Mouse (Mus musculus) urinary bladder, postnatal 4 days (tissue): Measurements from ENCODE around the gene Allc.

ENCODE experiments used
- DNase-seq, 2 experiments: peaks; one replicate each; pipeline ENCODE4 v3.0.0; 2021 to 2022; ENCODE audit warnings: low spot score in 2 of 2

The Allc gene

DNA sequence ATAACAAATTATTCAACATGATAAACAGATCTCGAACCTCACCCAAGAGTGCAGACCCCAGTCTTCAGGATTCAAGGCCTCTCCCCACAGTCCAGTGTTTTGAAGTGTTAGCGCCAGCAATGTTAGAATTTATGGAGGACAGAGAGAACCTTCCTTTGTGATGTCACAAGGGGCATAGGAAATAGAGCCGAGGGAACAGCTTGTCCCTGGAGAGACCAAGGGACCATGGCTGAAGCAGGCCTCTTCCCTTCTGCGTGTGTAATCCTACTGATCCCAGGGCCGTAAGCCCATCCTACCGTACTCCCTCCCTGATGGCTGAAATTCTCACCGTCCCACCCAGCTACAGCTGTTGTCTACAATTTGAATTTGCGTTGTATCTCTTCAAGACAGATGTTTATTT is at the start of gene Allc:
TSS of gene Allc (minus strand) at position 101 of the 400 bp plus-strand sequence.
- no peak for DNase-seq

DNA sequence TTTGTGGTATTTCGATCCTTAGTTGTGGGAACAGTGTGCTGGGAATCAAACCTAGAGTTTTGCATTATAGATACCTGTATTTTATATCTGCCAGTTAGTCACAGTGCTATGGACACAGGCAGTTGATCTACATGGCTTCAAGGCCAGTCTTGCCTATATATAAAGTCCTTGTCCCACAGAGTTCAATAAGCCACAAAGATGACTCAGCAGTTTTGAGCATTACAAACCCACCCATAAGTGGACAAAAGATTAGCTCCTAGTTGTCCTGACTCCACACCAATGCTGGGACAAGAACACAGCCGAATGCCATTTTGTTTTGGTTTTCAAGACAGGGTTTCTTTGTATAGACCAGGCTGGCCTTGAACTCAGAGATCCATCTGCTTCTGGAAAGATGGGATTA is 46.1 kb upstream of the Allc start:
- DNase-seq = no peak

DNA sequence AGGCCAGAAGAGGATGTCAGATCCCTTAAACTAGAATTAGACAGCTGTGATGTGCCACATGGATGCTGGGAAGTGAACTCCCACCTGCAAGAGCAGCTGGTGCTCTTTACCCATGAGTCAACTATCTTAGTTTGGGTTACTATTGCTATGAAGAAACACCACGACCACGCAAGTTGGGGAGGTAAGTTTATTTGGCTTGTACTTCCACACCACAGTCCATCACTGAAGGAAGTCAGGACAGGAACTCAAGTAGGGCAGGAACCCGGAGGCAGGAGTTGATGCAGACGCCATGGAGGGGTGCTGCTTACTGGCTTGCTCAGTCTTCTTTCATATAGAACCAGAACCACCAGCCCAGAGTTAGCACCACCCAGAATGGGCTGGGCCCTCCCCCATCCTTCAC is 44.8 kb upstream of the Allc start:
- DNase-seq = no peak

DNA sequence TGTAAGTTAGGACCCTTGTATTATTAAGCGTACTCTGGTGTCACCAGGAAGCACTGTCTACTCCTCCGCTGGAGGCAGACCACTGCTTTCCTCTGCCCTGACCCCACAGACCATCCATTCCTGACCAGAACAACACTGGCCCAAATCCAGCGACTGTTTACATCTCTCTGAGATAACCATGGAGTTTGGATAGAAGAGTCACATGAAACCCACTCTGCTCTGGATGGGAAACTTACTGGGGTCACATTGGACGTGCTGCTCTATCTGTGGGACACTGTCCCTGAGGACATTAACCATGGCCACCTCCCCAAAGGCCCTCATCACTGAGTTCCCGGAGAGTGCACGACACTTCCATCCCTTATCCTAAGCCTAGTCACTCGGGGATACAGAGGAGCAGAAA is 43.1 kb upstream of the Allc start:
- DNase-seq = no peak

DNA sequence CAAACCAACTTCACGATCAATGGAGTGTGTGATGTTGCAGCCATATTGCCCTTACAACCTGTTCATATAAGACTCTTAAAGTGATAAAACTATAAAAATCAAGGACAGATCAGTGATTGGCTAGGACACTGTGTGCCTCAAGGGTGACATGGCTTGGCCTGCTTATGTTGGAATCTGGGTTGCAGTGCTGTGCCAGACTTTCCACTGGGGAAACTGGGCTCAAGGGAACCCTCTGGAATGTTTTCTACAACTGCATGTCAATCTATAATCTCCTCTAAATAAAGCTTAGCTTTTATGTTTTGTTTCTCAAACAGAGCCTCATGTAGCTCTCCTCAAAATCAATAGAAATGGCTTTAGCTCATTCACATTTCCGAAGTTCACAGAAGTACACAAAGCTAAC is 41.9 kb upstream of the Allc start:
- DNase-seq = no peak

DNA sequence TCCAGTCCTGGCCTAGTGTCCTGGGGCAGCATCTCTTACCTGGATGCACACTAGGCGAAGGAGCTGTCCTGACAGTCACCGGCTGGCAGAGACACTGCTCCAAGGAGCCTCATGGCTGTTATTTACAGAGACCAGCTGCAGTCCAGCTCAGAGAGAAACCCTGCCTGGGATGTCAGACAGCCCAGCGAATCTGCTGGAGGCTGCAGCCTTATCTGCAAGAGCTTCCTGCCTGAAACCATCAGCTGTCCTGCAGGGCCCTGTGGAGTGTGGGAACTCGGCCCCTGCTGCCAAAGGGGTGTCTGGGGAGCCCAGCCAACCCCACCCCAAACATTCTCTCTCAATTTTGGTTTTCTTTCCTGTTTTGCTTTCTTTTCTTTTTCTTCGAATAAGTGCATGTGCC is 40.9 kb upstream of the Allc start, which contains the start of gene Colec11:
TSS of gene Colec11 (minus strand) at position 183 of the 400 bp plus-strand sequence.
- peak in 1 of 2 experiments; percentile 43 for DNase-seq

DNA sequence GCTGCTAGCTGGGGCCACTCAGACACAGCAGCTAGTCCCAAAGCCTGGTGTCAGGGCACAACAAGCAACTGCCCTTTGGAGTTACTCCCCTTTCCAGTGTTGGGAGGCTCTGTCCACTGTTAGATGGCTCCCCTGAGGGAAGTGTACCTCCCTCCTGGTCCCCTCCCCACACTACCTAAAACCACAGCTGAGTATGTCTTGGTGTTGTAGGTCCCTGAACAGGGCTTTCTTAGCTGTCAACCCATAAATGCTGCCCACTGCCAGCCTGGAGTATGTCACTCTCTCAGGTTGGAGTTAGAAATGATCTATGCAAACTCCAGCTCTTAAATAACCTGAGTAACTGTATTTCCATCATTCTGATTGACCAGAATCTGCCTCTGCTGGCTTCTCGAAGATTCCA is 40.3 kb upstream of the Allc start:
- DNase-seq = no peak

DNA sequence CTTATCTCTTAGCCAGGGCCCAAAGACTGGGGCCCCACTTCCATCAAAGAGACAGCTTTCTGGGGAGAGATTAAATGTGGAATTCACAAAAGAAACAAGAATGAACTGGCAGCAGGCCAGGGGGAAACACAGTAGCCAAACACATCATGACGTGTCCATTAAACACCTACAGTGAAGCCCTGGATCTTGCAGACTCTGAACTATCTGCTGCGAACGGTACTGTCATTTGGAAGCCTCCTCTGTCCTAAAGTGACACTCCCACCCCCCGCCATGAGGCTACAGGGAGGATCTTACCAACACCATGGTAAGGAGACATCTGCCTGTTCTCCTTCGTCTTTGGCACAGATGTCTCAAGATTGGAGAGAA is 39.8 kb upstream of the Allc start:
- DNase-seq = no peak

DNA sequence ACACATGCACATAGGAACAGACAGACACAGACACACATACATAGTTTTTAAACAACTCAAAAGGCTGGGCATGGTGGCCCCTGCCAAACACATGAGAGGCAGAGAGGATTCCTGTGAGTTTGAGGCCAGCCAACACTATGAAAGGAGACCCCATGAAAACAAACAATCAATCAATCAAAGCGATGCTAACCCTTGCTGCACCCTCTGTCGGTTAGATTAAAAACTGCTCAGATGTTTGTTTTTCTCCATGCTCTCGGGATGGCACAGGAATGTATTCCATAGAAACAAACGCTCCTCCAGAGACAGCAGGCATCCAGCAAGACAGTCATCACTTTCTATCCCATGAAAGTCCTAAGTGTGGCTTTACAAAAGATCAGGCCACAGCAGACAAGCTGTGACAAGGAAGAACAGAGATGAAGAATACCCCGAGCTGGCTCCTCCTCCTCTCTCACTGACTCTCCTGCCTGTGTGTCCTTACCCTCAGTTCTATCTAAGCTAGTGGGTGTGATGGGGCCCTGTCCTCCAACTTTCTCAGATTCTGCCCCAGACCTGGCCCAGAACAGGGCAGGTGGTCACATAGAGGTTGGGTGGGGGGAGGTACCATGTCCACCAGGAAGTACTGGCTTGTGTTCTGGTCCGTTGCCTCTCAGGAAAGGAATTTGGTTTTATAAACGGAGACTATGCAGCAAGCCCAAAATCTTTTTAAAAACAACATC is 39.3 kb upstream of the Allc start:
- no peak for DNase-seq

DNA sequence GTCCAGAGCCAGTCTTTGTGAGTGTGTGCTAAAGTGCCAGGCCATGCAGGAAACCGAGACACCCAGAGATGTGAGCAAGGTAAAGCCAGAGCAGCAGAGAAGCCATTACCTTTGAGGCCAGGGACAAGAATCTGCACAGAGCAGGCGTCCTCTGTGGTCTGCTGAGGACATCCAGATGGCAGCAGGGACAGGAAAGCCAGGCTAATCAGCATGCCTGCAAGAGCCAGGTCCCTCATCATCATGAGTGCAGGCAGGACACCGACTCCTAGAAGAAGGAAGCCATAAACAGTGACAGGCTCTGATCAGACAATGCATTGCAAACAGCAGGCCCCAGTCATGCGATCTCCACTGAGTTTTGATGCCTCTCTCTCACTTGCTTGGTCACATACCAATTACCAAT is 35.0 kb upstream of the Allc start:
- DNase-seq = no peak

DNA sequence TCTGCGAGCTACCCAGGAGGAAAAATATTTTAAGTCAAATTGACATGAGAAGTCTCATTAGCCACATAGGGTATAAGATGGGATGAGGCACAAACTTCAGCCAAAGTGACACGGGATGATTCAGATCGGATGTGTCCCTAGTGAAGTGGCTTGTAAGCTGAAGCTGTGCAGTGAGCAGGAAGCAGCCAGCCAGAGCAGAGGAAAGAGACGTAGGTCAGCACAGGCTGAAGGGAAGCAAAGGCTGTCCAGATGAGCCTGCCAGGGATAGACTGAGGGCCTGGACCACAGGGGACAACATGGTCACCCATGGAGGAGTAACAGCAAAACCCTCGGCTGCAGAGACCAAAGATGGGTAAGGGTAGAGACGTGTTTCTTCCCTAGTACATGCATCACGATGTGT is 32.1 kb upstream of the Allc start:
- DNase-seq = no peak

DNA sequence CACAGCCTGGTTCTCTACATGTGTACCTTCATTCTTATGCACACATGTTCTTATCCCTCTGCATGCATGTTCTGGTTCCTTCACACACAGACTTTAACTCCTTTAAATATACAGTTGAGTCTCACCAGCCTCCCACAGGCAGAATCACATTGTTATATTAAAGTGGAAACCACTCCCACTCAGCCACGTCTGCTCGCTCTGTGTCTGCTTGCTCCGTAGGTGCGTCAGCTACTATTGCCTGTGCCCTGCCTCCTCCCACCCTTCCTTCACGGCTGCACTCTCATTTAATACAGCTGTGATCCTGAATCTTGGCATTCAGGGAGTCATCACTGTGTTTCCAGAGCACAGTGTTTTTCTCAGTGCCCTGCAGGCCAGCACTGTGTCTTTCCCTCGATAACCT is 30.1 kb upstream of the Allc start:
- DNase-seq = no peak

DNA sequence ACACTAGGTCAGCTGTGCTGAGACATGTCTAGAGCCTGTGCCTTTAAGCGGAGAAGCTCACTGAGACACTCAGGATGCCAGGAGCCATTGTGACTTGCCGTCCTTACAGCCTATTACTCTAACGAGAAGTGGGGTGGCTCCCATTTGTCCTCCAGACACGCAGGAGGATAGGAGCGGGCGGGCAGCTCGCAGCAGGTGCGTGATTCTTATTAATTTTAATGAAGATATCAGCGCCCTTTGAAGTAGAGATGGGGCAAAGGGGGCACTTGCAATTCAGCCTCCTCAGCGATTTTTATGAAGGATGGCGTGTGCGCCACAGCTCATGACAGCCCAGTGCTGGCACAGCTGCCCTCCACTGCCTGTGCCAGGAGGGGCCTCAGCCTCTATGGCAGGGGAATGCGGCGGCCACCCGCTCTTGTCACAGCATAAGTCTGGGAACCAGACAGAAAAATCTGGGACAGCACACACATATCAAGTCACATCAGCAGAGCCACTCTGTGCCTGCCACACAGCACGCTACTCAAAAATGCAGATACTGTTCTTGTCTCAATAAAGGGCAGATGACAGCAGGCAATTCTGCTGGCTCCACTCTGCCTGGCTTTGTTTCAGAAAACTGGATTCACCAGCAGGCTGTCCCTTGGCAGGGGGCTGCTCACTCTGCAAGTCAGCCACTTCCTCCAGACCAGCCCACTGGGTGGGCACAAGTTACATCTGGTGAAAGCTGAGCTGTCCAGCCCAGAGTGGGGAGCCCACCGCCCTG is 25.4 kb upstream of the Allc start:
- no peak for DNase-seq

DNA sequence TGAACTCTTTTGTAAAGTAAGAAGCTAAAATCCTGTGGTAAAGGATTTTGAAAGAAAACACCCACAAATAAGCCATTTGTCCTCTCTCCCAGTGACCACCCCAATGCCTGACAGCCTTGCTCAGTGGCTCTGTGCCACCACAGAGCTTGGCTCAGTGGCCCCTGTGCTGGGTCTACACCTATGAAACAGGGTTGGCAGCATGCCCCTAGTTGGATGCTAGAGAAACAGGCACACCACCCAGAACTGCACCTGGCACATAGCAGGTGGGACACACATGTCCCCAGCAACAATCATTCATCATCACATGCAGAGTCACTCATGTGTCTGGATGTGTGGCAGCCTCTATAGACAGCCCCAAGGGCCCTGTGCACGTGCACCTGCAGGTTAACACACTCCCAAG is 21.2 kb upstream of the Allc start:
- no peak for DNase-seq

DNA sequence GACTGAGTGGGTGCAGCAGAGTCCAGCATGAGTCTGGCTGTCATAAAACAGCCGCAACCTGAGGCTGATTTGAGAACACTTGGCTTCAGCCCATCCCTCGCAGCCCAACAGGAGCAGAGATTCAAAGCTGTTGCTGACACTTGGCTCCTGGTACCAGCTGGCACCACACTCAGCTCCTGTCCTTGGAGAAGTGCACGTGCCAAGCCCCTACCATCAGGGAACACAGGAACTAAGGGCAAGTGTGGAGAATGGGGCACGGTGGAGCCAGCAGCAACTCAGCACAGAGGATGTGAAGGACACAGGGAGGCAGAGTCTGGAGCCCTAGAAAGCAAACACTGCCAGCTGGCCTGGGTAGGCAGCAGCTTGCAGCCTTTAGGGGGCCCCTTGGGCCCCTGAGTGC is 19.9 kb upstream of the Allc start:
- no peak for DNase-seq

DNA sequence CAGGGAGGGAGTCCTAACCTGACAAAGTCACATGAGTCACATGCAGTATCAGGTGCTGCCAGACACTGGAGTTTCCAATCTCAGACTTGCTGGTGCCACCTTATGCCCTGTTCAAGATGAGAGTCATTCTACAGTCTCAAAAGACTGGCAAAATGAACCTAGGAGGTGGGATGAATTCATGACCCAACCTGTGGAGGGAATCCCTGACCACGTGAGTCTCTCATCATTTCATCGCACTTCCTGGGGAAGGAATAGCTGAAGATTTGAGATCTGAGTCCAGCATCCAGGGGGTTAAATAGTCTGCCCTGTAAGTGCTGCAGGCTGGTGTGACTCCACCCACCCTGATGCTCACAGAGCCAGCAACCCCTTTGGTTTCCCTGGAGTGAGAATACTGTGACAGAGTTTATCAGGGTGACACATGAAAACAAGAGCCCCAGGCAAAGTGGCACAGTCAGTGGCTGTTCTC is 16.2 kb upstream of the Allc start:
- DNase-seq = no peak

DNA sequence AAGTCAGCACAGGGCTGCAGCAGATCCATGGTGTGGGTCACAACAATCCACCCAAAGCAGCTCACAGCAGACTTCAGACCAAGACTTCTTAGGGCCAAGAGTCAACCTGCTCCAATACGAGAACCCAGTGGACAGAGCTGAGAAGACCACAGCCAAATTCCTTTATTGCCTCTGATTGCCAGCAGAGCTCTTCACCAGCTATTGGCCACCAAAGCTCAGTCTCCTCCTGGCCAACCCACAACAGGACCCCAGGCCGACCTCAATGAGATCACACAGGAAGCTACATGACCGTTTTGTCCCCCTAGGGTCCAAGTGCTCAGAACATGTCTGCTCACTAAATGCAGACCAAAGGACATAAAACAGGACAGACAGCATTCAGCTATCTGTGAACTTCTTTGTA is 15.8 kb upstream of the Allc start:
- DNase-seq = no peak

DNA sequence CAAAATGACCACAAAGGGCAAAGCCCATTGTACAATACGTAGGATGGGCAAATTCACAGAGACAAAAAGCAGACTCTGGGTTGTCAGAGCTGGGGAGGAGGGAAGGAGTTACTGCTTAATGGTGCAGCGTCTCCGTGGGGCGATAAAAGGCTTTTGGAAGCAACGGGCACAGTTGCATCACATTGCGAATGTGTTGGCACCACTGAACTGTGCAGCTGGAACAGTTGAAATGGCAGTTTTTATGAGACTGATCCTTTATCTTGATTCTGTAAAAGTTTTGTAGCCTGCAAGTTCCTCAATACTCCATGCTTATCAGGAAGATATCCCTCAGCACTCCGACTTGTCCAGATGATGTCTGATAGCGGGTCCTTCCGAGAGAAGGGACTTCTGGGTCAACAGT is 15.4 kb upstream of the Allc start:
- DNase-seq = no peak

DNA sequence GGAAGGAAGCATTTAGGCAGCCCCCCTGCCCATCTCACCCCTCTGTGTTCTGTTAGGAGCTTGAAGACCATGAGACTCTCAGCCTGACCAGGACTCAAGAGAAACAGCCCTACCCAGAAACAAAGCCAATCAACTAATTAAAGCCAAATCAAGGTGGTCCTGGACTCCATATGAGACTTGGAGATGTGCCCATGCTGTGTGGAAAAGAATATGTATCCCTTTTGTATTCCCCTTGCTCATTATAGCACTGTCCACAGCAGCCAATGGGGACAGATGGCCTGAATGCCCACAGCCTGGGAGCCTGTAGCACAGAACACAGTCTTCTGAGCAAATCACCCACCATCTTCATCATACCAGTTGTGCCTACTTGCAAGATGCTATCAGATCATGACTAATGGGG is 14.5 kb upstream of the Allc start:
- no peak for DNase-seq

DNA sequence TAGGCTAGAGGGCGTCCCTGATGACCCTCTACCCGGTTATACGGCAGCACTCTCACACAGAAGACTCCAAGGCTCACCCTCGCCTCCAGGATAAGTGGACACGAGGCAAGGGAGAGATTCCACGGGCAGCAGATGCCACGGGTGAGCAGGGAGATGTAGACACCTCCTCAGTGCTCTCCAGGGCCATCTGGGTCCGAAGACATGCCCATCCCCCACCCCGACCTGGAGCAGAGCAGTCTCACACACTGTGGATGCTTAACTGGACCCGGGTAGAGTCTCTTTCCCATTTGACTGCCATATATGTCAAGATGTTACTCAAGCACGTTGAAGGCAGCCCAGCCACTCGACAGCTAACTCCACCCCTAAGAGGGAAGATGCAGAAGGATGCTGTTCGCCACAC is 8.1 kb upstream of the Allc start:
- no peak for DNase-seq

DNA sequence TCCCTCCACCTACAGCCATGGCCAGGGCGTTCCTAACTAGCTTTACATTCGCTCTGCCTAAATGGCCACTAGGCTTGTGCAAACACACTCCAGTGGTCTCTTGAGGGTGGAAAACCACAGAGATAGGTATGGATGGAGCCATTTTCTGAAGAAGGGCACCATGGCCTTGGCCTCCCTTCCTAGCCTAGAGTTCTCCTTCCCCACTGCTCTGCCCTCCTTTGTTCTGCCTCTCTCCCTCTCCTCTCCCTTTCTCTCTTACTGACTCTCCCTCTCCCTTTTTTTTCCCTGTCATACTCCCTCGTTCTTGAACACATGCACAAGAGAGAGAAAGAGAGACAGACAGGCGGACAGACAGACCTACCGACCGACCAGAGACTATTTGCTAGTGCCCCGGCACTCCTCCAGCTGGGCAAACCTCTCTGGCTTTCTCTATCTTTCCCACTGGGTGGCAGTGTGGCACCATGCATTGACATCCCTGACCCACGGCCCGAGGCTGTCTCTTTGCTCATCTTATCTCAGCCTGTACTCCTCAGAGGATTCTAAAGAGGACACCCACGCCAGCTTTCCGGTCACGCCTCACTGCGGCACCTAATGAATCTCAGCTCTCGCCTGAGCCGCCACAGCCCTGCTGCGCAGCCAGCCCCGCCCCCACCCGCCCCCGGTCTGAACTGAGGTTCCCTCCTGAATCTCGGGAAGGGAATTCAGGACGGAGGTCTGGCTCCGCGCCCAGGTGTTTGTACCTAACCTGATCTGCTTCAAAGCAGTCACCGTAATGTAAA is 7.0 kb upstream of the Allc start:
- peak; percentile 79 to 86 for DNase-seq

DNA sequence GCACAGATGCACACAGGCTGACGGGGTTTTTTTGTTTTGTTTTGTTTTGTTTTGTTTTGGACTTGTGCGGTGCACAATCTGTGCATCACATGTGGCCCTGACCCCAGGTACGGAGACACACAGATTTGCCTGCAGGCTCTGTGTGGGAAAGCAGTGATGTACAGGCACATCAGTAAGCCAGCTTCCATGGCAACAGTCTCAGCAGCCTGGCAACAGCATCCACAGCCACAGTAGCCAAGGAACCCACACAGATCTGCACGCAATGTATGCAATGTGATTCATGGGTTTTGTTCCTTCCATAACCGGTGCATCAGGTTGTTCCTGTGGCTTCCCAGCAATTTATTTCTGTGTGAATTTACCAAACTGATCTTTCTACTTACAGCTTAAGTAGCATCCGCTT is 5.6 kb upstream of the Allc start:
- no peak for DNase-seq

DNA sequence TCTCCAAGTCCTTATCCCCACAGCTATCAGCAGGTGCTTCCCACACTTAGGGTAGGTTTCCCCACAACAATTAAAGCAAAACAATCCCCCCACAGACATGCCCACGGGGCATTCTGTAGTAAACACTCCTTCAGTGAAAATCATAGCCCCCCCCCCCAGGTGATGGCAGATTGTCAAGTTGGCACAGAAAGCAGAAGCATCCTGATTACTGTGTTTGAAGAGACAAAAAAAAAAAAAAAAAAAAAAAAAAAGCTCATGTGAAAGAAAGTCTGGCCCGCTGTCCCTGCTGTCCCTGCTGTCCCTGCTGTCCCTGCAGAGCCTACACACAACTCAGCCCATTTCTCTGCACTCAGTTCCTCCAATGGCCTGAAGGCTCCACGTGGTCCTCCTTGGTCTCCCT is 1.7 kb upstream of the Allc start:
- no peak for DNase-seq
